Mouse (Mus musculus) thymus, postnatal 14 days (tissue): ENCODE results near the gene Samm50.
"Not testable (repeated sequence)": the region's sequence is repeated elsewhere in the genome, so short reads cannot be mapped to it uniquely, and the experiment has no call there.

Experiments used
- DNase-seq: peaks from one replicate; pipeline ENCODE4 v3.0.0; 2021

The Samm50 gene

GRCm38 (mm10) chr15:84192058-84192791 is at the start of gene Samm50:
TSS of gene Samm50 (plus strand) at chr15:84192241.
- DNase-seq, result peak; percentile 92

GRCm38 (mm10) chr15:84156158-84156557 is 35.9 kb upstream of the Samm50 start:
- no peak for DNase-seq

DNA sequence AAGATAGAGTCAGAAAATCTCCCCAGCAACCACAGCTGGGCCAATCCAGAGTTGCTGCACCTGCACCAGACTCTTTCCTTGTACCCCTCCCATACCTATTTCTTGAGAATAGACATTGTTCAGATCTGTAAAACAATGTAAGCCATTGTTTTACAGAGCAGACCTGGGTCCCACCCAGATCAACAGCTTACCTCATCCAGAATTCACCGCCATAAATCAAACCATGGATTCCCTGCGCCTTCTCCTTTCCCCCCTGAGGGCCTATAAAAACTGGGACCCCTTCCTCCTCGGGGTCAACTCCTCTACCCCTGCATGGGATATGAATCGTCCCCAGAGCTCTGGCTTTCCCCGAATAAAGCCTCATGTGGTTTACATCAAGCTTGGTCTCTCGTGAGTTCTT is 34.5 kb upstream of the Samm50 start:
- DNase-seq, result not testable (repeated sequence)

DNA sequence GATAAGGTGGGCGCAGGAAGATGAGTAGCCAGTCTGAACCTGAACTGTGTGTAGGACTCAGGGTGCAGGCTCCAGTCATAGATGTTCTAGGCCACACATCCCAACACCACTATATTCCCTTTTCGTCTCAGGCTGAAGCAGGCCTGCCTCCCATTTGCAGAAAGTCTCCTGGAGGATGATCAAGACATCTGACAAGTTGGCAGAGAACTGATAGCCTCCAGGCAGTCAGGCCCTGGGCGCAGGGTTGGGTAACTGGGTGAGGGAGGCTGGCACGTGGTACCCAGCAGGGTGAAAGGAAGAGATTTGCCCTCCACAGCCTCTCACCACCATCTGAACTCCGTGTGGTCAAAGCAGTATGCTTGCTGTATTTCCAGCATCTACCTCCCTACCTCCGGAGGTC is 30.2 kb upstream of the Samm50 start:
- no peak for DNase-seq

DNA sequence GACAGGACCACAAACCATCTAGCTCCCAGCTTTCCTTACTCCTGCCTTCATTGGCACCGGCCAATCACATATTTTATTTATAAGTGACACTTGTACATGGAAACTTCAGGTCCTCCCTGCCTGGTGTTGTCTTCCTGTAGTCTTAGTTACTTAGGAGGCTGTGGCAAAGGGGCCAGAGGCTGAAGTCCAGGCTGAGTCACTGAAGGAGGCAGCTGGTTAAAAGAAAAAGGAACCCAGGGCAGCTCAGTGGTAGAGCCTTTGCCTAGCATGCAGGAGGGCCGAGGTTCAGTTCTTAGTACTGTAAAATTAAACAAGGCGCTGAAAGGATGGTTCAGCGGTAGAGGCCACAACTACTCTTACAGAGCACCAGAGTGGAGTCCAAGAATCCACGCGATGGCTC is 25.2 kb upstream of the Samm50 start:
- DNase-seq, result no peak

GRCm38 (mm10) chr15:84167600-84167999 is 24.4 kb upstream of the Samm50 start, which contains the start of gene Pnpla3:
TSS of gene Pnpla3 (plus strand) at chr15:84167837.
- DNase-seq, result peak; percentile 77

- no peak for DNase-seq
Observed at GRCm38 (mm10) chr15:84168170-84169161, 23.6 kb upstream of the Samm50 start.

DNA sequence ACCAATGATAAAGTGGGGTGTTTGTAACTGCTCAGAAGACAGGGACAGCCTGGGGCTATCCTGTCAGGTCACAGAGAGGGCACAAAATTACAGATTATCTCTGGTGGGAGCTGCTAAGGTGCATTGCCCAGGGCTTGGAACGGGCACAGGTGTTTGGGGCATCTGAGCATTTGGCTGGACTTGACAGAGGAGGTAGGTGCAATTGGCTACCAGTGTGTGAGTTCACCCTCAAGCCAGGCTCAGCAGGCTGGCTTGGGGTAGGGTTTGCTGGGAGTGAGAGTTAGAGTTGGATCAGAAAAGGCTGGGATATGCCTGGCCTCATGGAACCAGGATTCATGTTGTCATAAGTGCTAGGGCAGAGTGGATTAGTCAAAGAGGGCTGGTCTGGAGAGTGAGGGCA is 22.5 kb upstream of the Samm50 start:
- DNase-seq, result no peak

DNA sequence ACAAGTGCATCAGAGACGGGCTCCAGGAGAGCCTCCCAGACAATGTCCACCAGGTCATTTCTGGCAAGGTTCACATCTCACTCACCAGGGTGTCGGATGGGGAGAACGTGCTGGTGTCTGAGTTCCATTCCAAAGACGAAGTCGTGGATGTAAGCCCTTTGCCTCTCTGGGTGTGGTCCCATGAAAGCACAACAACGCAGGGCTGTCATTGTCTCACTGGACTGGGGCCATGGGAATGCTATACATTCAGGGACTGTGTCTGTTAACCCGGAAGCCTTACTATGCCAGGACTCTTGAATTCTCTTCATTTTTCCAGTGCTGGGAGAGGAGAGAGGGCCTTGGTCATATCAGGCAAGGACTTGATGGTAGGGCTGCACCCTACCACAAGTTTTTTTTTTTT is 20.9 kb upstream of the Samm50 start:
- DNase-seq, result no peak

- DNase-seq, result no peak
Observed at GRCm38 (mm10) chr15:84178733-84179132, 13.3 kb upstream of the Samm50 start.

DNA sequence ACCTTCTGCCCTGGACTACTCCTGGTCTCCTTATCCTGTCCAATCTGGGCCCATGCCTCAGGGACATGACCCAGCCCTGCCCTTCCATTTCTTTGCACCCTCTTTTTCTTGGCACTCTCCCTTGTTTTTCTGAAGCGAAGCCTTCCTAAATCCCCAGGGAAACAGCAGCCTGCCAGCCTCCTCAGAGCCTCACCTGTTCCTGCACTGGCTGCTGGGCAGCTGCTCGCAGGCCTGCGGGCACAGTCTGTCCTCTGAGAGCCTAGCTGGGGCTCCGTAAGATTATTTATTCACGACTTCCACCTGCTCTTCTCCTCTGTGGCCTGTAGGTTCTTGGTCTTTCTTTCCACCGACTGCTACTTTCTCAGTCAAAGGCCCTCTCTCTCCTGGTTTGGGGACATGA is 10.0 kb upstream of the Samm50 start:
- no peak for DNase-seq

DNA sequence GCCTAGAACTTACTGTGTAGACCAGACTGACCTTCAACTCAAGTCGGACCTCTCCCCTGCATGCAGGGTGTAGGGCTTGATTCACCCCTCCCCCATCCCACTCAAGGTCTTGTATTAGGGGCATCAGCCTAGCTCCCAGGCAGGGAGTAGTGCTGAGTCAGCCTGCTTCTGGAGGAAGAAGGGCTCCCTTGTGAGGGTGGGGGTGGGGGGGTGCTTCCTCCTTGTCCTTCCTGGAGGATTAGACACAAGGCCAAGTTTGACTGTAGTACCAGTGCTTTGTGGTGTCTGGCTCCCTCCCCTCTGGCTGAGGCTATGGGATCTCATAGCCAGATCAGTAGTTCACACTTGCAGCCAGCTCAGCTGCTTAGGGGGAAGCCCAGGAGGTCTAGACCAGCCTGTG is 8.1 kb upstream of the Samm50 start:
- DNase-seq, result no peak

DNA sequence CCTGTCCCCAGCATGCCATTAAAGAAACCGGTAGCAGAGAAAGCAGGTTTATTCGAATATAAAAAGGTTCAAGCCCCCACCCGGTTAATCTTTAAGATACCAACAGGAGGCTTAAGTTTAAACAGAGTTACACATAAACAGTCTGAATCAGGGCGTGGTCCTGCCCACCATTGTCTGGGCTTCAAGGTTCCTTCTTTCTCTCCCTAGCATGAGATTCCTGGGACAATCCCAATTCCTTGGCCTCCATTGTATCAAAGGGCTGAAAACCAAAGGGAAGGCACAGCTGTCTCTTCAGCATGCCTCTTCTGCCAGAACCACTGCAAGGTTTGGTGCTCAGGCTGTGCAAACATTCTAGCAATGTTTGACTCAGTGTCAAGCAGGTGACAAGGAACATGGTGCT is 5.8 kb upstream of the Samm50 start:
- DNase-seq, result no peak

- no peak for DNase-seq
Observed at GRCm38 (mm10) chr15:84188887-84189530, 3.0 kb upstream of the Samm50 start.

- DNase-seq, result no peak
Observed at GRCm38 (mm10) chr15:84189881-84190280, 2.2 kb upstream of the Samm50 start.

GRCm38 (mm10) chr15:84191724-84192057 is 350 bp upstream of the Samm50 start:
- DNase-seq, result no peak

- DNase-seq, result no peak
Observed at GRCm38 (mm10) chr15:84196486-84197165, 4.6 kb downstream of the Samm50 start.

- DNase-seq, result no peak
Observed at GRCm38 (mm10) chr15:84207327-84207726, 15.3 kb downstream of the Samm50 start.

GRCm38 (mm10) chr15:84209517-84210412 is 17.7 kb downstream of the Samm50 start:
- DNase-seq, result no peak

DNA sequence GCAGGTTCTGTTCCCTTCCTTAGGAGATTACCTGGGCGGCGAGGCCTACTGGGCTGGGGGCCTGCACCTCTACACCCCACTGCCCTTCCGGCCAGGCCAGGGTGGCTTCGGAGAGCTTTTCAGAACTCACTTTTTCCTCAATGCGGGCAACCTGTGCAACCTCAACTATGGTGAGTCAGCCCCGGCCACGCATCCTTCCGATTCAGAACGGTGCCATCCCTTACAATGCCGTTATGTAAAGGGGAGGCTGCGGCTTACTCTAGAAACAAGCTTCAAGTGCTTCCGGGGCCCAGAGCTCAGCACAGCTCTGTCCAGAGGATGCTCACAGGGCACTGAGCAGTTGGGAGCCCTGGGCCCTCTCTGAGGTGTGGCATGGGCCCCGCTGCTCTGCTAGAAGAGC is 18.4 kb downstream of the Samm50 start:
- no peak for DNase-seq

- no peak for DNase-seq
Observed at GRCm38 (mm10) chr15:84210941-84211340, 18.9 kb downstream of the Samm50 start.

DNA sequence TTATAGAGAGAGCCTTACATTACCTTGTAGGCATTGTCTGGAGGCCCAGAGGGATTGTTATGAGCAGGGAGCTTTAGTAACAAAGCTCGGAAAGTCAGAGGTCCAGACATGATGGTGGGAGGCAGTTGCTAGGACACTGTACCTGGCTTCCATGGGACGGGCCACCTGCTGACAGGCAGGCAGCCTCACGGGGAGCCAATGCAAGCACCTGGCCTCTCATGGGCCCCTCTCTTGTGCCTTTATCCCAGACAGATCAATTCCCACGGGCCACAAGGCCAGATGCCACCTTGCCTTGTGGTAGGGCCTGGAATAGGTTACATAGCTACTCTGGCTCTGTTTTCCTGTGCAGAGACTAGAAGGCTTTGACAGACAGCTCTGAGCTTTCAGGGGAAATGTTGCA is 19.5 kb downstream of the Samm50 start:
- DNase-seq, result no peak
